Mouse (Mus musculus): ENCODE measurements at regions not wholly inside any gene's neighbourhood (a gene's known extent, or its start where the extent isn't known, plus 50 kb on each side); places are given as distances from the start of the nearest gene placed in this dataset.

DNA sequence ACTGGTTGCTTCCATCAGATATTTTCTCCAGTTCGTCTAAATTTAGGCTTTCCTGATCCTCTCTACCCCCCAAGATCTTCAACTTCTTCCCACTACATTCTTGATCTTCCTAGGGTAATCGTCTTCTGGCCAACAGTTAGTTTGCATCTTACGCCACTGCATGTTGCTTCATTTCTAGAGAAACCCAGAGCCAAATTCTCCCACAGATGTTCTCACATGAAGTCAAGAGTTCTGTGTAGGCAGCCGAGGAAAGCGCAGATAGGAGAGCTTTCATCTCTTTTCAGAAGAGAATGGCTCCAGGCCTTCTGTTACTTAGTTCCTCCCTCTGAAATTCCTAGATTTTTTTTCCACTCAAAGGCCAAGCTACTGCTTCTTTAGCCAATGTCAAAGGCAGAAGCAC, 179.9 kb downstream of the Fgf10 start:
- no peaks in the 10 kb centered on the region for H3K27me3 ChIP-seq (ENCODE audit: insufficient read depth, poor library complexity, severe bottlenecking)
- no peak overlapping the region for H3K27ac ChIP-seq
- no peak overlapping the region for H3K4me3 ChIP-seq
- H3K4me1 ChIP-seq (replicated peaks) = no peaks in the 10 kb centered on the region
- no peaks in the 10 kb centered on the region for H3K36me3 ChIP-seq
- DNase-seq (ENCODE audit: low spot score) = no peak
- 87% methylated on average over 5 of the region's 5 CpGs for WGBS
- H3K9me3 ChIP-seq = no peaks in the 10 kb centered on the region

DNA sequence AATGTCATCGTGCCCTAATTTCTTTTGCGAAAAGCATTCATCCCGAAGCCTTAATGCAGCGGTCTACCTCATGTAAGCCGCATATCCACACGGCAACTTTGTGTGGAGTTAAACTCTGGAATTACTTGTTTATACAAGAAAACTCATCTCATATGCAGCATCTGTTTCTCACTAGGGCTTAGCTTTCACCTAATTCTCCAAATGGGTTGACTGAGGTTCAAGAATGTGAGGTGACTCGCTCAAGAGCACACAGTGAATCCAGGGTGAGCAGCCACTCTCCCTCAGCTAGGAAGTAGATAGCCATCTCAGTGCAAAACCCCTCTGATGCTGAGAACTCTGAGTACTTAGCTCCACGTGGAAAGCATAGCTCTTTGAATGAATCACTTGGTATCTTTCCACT, 181.1 kb downstream of the Fgf10 start:
- H3K27ac ChIP-seq = no peak overlapping the region
- no peak overlapping the region for H3K4me3 ChIP-seq
- H3K36me3 ChIP-seq = no peaks in the 10 kb centered on the region
- no peaks in the 10 kb centered on the region for H3K27me3 ChIP-seq (ENCODE audit: insufficient read depth, poor library complexity, severe bottlenecking)
- no peaks in the 10 kb centered on the region for H3K9me3 ChIP-seq
- no peaks in the 10 kb centered on the region for H3K4me1 ChIP-seq (replicated peaks)
- 86% methylated on average over 8 of the region's 8 CpGs for WGBS
- DNase-seq (ENCODE audit: low spot score) = no peak

DNA sequence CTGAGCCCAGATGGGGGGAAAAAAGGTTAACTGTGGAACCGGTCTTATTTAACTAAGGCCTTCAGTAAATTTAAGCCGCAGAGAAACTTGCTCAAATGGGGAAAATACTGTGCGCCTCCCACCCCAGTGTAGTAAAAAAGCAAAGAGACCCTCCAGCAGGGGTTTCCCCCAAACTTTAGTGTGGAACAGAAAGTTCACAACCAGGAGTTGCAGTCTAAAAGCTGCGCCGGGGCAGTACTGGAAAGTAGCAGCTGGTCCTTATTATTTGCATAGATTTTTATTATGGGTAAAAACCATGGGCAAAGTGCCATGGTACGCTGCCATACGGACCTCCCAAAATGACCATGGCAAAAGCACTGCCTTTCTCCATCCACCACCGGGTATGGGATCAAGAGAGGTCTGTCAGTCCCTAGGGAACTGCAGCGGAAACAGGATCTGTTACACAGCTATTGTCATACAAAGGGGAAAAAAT, 216.8 kb downstream of the Fgf10 start:
- Histone ChIP-seq H3K4me3 (no peak overlapping the region), H3K9me3 (no peaks in the 10 kb centered on the region), H3K36me3 (no peaks in the 10 kb centered on the region), H3K27ac (no peak overlapping the region), H3K27me3 (ENCODE audit: insufficient read depth, poor library complexity, severe bottlenecking) (no peaks in the 10 kb centered on the region), H3K4me1 (replicated peaks) (peaks cover 7% of the 10 kb centered on the region; the same call in 1 of the 2 replicates)
- DNase-seq (ENCODE audit: low spot score) = no peak
- WGBS = 63% methylated on average over 9 of the region's 9 CpGs

DNA sequence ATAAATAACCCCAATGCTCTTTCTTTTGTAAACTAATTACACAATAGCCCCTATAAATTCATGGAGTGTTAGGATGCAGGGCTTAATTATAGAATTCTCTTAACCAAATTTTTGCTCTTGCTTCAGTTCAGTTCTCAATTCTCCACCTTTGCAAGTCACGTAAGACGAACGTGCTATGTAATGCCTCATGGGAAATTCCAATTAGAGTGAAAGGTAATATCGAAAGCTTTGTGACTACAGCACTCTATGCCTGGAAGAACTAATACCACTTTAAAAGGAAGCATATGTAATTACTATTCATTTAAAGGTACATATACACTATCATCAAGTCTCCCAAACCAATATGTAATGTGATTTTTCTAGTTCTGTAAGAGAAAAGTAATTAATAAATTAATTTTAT, 225.5 kb downstream of the Fgf10 start:
- H3K4me1 ChIP-seq (replicated peaks) = no peaks in the 10 kb centered on the region
- no peaks in the 10 kb centered on the region for H3K36me3 ChIP-seq
- 88% methylated on average over 4 of the region's 4 CpGs for WGBS
- no peaks in the 10 kb centered on the region for H3K27me3 ChIP-seq (ENCODE audit: insufficient read depth, poor library complexity, severe bottlenecking)
- H3K27ac ChIP-seq = no peak overlapping the region
- DNase-seq (ENCODE audit: low spot score) = no peak
- H3K4me3 ChIP-seq = no peak overlapping the region
- H3K9me3 ChIP-seq = no peaks in the 10 kb centered on the region

DNA sequence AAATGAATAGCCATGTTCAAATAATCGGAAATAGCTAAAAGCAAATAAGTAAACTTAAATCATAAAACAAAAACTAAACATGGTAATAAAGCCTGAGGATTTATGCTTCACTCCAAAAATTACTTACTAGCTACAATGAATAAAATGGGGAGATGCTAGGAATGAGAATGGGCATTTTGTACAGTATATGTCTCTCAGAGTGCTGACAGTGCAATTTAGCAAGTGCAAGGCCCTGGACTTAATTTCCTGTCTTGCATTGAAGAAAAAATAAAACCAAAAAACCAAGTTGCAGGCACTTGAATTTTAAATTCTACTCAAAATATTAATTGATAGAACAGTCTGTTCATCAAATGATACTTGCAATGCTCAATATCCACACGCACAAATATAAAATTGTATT, 232.4 kb downstream of the Fgf10 start:
- 91% methylated on average over 2 of the region's 2 CpGs for WGBS

DNA sequence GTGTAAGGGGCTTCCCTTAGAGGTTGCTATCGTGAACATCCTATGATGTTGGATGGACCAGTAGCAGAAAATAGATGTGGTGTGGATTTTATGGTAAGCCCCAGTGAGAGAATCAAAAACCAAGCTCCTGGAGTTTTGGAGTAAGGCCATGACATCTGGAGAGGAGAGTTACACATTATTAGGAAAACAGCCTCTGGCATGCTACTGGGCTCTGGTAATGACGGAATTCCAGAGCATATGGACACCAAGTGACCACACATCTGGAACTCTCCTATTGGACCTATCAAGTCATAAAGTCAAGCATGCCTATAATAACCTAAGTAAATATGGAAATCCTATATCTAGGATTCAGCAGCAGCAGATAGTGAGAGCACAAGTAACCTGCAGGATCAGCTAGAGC, 240.8 kb downstream of the Fgf10 start:
- 86% methylated on average over 2 of the region's 2 CpGs for WGBS
- no peaks in the 10 kb centered on the region for H3K27me3 ChIP-seq (ENCODE audit: insufficient read depth, poor library complexity, severe bottlenecking)
- no peaks in the 10 kb centered on the region for H3K36me3 ChIP-seq
- no peak for DNase-seq (ENCODE audit: low spot score)
- H3K9me3 ChIP-seq = no peaks in the 10 kb centered on the region
- H3K4me1 ChIP-seq (replicated peaks) = no peaks in the 10 kb centered on the region
- H3K27ac ChIP-seq = no peak overlapping the region
- no peak overlapping the region for H3K4me3 ChIP-seq

More for the DNA sequence above, 232.4 kb downstream of the Fgf10 start:
- DNase-seq (ENCODE audit: low spot score) = no peak
- Histone ChIP-seq H3K9me3 (no peaks in the 10 kb centered on the region), H3K36me3 (no peaks in the 10 kb centered on the region), H3K27ac (no peak overlapping the region), H3K27me3 (ENCODE audit: insufficient read depth, poor library complexity, severe bottlenecking) (no peaks in the 10 kb centered on the region), H3K4me3 (no peak overlapping the region), H3K4me1 (replicated peaks) (no peaks in the 10 kb centered on the region)

DNA sequence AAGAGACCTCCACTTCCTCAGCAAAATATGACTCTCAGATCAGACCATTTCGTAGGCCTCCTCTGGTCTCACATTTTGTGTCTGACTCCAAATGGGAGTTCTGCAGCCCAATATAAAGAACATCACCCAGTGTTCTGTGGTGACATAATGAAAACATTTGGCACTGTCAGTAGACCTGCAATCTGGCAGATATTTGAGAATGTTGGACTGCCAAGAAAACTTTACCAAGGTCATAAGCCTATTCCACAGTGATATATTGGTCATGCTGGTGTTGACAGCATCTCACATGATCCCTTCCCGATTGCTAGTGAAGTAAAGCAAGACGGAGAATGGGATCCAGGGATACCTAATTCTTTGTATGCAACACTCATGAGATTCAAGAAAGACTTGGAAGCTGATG, 271.2 kb downstream of the Fgf10 start:
- 87% methylated on average over 3 of the region's 3 CpGs for WGBS
- no peaks in the 10 kb centered on the region for H3K4me1 ChIP-seq (replicated peaks)
- no peaks in the 10 kb centered on the region for H3K27me3 ChIP-seq (ENCODE audit: insufficient read depth, poor library complexity, severe bottlenecking)
- no peak overlapping the region for H3K4me3 ChIP-seq
- DNase-seq (ENCODE audit: low spot score) = no peak
- no peaks in the 10 kb centered on the region for H3K9me3 ChIP-seq
- no peaks in the 10 kb centered on the region for H3K36me3 ChIP-seq
- no peak overlapping the region for H3K27ac ChIP-seq

DNA sequence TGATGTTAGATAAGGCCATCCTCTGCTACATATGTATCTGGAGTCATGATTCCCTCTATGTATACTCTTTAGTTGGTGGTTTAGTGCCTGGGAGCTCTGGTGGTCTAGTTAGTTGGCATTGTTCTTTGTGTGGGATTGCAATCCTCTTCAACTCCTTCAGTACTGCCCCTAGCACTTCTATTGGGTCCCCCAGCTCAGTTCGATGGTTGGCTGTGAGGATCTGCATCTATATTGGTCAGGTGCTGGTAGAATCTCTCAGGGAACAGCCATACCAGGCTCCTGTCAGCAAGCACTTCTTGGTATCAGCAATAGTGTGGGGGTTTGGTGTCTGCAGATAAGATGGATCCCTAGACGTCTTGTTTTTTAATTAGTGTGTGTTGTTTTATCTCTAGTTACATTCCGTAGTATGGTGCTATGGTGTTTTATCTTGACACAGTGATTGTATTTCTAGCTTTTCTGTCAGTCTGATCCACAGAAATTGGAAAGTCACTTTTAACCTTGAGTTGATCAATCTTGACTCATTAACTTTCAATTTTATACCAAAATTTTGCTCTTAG, 296.6 kb downstream of the Fgf10 start:
- no peak overlapping the region for H3K4me3 ChIP-seq
- no peaks in the 10 kb centered on the region for H3K27me3 ChIP-seq (ENCODE audit: insufficient read depth, poor library complexity, severe bottlenecking)
- no peaks in the 10 kb centered on the region for H3K9me3 ChIP-seq
- DNase-seq (ENCODE audit: low spot score) = no peak
- no peak overlapping the region for H3K27ac ChIP-seq
- WGBS = 84% methylated on average over 3 of the region's 3 CpGs
- H3K4me1 ChIP-seq (replicated peaks) = no peaks in the 10 kb centered on the region
- no peaks in the 10 kb centered on the region for H3K36me3 ChIP-seq

DNA sequence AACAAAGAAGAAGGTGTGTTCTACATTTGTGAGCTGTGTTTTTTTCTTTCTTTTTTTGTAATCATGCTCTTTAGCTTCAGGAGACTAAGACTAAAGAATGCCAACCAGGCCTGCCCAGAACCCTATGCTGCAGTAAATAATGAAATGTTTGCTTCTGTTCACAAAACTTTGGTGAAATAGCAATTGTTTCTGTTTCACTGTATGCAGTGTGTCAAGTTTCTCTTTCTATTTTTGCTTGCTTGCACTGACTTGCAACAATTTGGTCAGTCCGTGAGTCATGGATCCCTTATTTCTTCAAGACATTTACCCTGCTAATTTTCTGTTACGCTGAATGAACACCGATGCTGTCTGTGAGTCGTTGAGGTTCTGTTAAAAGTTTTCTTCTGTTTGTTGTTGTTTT, 298.1 kb downstream of the Fgf10 start:
- no peak overlapping the region for H3K4me3 ChIP-seq
- H3K36me3 ChIP-seq = no peaks in the 10 kb centered on the region
- no peak for DNase-seq (ENCODE audit: low spot score)
- H3K27ac ChIP-seq = no peak overlapping the region
- H3K27me3 ChIP-seq (ENCODE audit: insufficient read depth, poor library complexity, severe bottlenecking) = no peaks in the 10 kb centered on the region
- 83% methylated on average over 4 of the region's 4 CpGs for WGBS
- no peaks in the 10 kb centered on the region for H3K4me1 ChIP-seq (replicated peaks)
- no peaks in the 10 kb centered on the region for H3K9me3 ChIP-seq

DNA sequence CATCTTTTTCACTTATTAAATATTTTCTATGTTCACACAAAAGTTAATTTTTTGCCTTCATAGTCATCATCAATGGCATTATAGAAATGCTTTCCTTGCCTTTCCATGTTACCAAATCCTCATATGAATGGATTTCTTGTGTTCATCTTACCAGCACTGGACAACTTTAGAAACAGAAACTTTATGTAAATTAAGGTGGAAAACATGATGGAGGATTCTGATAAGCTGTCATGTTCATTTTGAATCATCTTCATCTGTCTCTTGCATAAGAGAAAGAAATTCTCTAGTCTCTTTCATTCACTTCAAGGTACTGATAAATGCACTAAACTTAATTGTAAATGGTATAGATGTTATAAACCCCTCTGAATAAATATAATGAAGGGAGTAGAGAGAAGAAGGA, 305.4 kb downstream of the Fgf10 start:
- Histone ChIP-seq H3K27ac (no peak overlapping the region), H3K4me1 (replicated peaks) (no peaks in the 10 kb centered on the region), H3K9me3 (no peaks in the 10 kb centered on the region), H3K27me3 (ENCODE audit: insufficient read depth, poor library complexity, severe bottlenecking) (no peaks in the 10 kb centered on the region), H3K4me3 (no peak overlapping the region), H3K36me3 (no peaks in the 10 kb centered on the region)
- DNase-seq (ENCODE audit: low spot score) = no peak

DNA sequence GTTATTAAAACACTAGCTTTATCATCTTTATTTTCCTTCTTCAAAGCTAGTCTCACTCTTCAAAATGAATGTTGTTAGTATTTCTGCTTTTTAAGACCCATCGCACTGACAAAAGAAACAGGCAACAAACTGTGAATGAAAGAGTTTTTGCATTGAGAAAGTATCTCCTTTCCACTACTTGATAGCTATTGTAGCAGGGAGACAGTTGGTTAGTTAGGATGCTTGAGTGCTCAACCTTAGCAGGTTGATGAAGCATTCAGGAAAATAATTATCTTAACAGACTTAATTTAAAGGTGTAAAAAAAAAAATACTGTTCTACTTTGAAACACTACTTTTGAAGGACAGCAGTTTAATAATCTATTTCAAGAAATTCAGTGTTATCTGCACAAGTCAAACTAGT, 305.9 kb downstream of the Fgf10 start:
- H3K4me3 ChIP-seq = no peak overlapping the region
- H3K27ac ChIP-seq = no peak overlapping the region
- H3K27me3 ChIP-seq (ENCODE audit: insufficient read depth, poor library complexity, severe bottlenecking) = no peaks in the 10 kb centered on the region
- H3K36me3 ChIP-seq = no peaks in the 10 kb centered on the region
- H3K4me1 ChIP-seq (replicated peaks) = no peaks in the 10 kb centered on the region
- H3K9me3 ChIP-seq = no peaks in the 10 kb centered on the region
- whole genome bisulfite sequencing = 70% methylated on average over 1 of the region's 1 CpGs
- no peak for DNase-seq (ENCODE audit: low spot score)

DNA sequence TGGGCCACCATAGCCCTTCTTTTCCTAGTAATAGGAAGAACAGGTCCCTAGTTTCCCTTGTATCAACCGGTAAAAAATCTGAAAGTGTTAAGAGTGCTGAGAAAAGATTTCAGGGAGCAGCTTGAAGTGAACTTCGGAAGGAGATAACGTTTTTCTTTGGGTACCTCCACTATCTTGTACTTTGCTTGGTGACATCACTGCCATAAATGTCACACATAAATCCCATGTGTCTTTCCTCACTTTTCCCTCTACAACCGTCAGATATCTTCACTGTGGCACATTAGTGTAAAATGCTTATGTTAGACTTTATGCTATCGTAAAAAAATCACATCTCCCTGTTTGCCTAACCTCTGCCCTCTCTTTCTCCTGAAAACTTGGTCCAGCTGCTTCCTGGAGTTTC, 309.9 kb downstream of the Fgf10 start:
- no peak overlapping the region for H3K4me3 ChIP-seq
- no peaks in the 10 kb centered on the region for H3K4me1 ChIP-seq (replicated peaks)
- H3K27ac ChIP-seq = no peak overlapping the region
- no peak for DNase-seq (ENCODE audit: low spot score)
- H3K36me3 ChIP-seq = no peaks in the 10 kb centered on the region
- H3K9me3 ChIP-seq = no peaks in the 10 kb centered on the region
- 83% methylated on average over 5 of the region's 5 CpGs for WGBS
- no peaks in the 10 kb centered on the region for H3K27me3 ChIP-seq (ENCODE audit: insufficient read depth, poor library complexity, severe bottlenecking)

DNA sequence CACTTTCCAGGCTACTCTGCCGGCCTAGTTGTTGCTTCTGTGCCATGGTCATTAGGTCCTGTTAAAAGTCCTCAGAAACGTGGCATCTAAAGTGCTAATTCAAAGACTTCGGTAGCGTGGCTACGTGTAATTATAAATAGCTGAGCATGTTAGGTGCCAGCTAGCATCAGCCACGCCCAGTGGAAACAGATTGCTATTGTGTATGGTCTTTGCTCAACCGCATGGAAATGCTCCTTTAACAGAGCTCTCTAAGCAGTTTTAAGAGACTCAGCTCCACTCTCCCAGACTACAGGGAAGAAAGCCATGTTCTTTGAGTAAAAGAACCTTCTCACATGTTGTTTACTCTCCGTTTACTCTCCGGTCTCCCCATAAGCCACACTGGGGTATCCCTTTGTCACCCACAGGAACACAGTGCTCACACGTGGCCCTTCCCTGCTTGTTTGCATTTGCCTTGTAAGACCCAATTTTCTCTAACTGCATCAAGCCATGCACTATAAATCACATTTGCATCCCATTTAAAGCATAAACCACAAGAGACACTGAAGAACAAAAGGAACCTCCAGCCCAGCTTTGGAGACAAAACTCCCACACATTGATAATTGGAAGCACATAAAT, 311.7 kb downstream of the Fgf10 start:
- WGBS = 84% methylated on average over 10 of the region's 10 CpGs

DNA sequence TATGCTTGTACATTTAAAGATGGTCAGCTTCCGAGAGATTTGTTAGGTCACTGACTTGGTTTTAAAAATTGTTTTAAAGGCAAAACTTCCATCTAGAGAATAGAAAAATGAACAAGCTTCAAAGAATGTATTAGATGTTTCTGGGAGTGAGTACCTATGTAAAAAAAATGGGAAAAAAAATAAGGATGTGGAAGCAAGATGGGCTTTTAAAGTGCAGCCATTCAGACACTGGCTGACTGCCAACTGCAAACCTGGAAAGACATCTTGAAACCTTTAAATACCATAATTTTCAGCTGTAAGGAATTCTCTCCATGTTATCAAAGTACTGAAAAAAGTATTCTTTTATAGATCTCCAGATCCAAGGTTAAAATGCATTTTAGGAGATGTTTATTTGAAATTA, 315.7 kb downstream of the Fgf10 start:
- no peak for DNase-seq (ENCODE audit: low spot score)
- Histone ChIP-seq H3K27ac (no peak overlapping the region), H3K9me3 (no peaks in the 10 kb centered on the region), H3K4me1 (replicated peaks) (no peaks in the 10 kb centered on the region), H3K27me3 (ENCODE audit: insufficient read depth, poor library complexity, severe bottlenecking) (no peaks in the 10 kb centered on the region), H3K36me3 (no peaks in the 10 kb centered on the region), H3K4me3 (no peak overlapping the region)
- 96% methylated on average over 1 of the region's 1 CpGs for WGBS

More for the DNA sequence above, 311.7 kb downstream of the Fgf10 start:
- Histone ChIP-seq H3K36me3 (no peaks in the 10 kb centered on the region), H3K4me3 (no peak overlapping the region), H3K27ac (no peak overlapping the region), H3K4me1 (replicated peaks) (no peaks in the 10 kb centered on the region), H3K27me3 (ENCODE audit: insufficient read depth, poor library complexity, severe bottlenecking) (no peaks in the 10 kb centered on the region), H3K9me3 (no peaks in the 10 kb centered on the region)
- DNase-seq (ENCODE audit: low spot score) = no peak

All from hindbrain, embryonic 10.5 days (tissue).